Mouse (Mus musculus) limb, embryonic 13.5 days (tissue): ENCODE results near the gene Cacna1c. TPM values are rescaled to one million over a fixed set of nuclear protein-coding genes. Genes with fewer than 3 reads are reported as not detected.

ENCODE experiments used
- ATAC-seq: fragments of 200-750 bp; cut with Nextera tagmentation; 2 replicates; pipeline ENCODE4 v1.8.0; 2017; ENCODE audit warnings: low read depth, moderate number of reproducible peaks, moderate TSS enrichment; ENCODE audit not compliant: low FRiP score
- H3K27ac ChIP-seq: fragments of 300-500 bp; sonication (generic); 2 replicates; pipeline ENCODE4 v1.5.1; 2015; ENCODE audit warnings: inconsistent platforms, mild to moderate bottlenecking, moderate library complexity
- H3K27me3 ChIP-seq: fragments of 300-500 bp; sonication (generic); 2 replicates; pipeline ENCODE4 v1.6.1; 2015; ENCODE audit warnings: mild to moderate bottlenecking, inconsistent platforms
- H3K36me3 ChIP-seq: fragments of 300-500 bp; sonication (generic); 2 replicates; pipeline ENCODE4 v1.6.1; 2015; ENCODE audit warnings: inconsistent platforms, mild to moderate bottlenecking, moderate library complexity
- H3K4me1 ChIP-seq: fragments of 300-500 bp; sonication (generic); 2 replicates; pipeline ENCODE4 v1.6.1; 2015; ENCODE audit warnings: inconsistent platforms
- H3K4me2 ChIP-seq: fragments of 300-500 bp; sonication (generic); replicated peaks from 2 replicates; pipeline ENCODE4 v1.6.1; 2015; ENCODE audit warnings: inconsistent platforms, mild to moderate bottlenecking, moderate library complexity
- H3K4me3 ChIP-seq: fragments of 300-500 bp; sonication (generic); 2 replicates; pipeline ENCODE4 v1.5.1; 2015; ENCODE audit warnings: moderate library complexity, mild to moderate bottlenecking, inconsistent platforms
- H3K9ac ChIP-seq: fragments of 300-500 bp; sonication (generic); 2 replicates; pipeline ENCODE4 v1.6.1; 2015; ENCODE audit warnings: mild to moderate bottlenecking, inconsistent platforms
- H3K9me3 ChIP-seq: fragments of 300-500 bp; sonication (generic); 2 replicates; pipeline ENCODE4 v1.6.1; 2016; ENCODE audit warnings: inconsistent platforms
- WGBS: fragments of 180-500 bp; shearing (Covaris S2); methylation state at CpG from one replicate; pipeline ENCODE4 v1.1.7; 2015; 5-methylcytosine and 5-hydroxymethylcytosine counted together
- polyA plus RNA-seq: library from polyadenylated mRNA; unstranded; fragments of >200 nt; fragmentation: Nextera tagmentation; extraction: Ambion mirVana; gene quantifications from 2 replicates; pipeline ENCODE4 v1.2.1, GENCODE M21; 2015

The Cacna1c gene
- polyA plus RNA-seq, 1 experiment from 2014 or later: 9.9 TPM

DNA sequence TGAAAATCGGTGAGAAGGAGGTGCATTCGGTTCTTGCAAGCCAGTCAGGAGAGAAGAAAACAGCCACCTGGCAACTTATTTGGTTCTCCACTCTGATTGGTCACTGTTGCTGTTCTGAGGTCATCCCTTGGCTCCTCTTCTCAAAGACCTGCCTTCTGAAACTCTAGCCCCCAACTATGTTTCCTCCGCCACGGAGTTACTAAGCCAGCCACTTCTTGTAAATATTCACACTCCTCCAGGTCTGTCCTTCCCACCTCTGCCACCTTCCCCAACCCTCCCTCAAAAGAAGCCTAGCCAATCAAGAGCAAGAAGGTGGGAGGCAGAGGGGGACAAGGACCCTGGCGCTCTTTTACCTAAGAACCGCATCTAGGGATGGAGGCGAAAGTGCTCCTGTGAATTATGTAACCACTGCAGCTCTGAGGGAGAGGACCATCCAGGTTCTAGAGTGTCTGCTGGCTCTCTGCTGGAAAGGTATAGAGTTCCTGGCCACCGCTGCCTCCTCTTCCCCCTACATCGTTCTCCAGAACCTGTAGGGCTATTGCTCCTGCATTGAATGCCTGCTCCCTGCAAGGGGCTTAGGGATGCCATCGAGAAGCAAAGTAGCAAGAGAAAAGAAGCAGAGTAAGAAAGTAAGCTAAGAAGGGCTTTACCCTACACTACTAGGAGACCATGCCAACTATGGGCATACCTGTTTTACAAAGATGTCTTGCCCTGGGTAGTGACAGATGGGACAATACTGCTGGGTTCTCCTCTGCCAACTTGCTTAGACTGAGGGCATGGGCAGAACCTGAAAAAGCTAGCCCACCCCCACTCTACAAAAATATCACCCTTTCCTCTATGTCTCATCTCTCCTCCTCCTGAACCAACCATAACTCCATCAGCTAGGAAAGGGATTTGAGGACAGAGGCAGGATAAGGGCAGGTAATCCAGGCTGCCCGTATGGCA is 90.3 kb downstream of the Cacna1c start:
- Histone ChIP-seq H3K9ac (peak overlapping the region; percentile 84), H3K9me3 (no peaks in the 10 kb centered on the region), H3K4me3 (peak overlapping the region; percentile 72), H3K36me3 (no peaks in the 10 kb centered on the region), H3K4me2 (peak overlapping the region; percentile 91), H3K27me3 (peaks cover 14% of the 10 kb centered on the region), H3K27ac (no peak overlapping the region), H3K4me1 (peaks cover 55% of the 10 kb centered on the region)
- 13% methylated on average over 11 of the region's 11 CpGs for WGBS
- ATAC-seq: no peak

DNA sequence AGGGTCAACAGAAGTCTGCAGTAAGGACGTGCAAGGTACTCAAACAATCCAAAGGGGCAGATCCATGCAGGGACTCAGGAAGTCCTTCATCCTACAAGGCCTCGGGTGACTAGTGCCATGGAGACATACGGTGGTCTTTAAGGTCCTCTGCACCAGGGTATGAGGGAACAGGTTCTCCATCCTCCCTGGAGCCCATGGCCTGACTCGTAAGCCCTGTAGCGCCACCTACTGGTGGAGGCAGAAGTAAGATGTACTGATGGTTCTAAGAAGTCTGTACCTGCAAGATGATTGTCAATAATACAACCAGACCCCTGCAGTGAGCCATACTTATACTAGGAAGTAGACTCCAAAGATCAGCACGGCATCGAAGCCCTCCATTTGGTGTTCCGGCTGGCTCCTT is 92.0 kb downstream of the Cacna1c start:
- no peak overlapping the region for H3K4me2 ChIP-seq
- H3K4me1 ChIP-seq: peaks cover 54% of the 10 kb centered on the region
- 35% methylated on average over 8 of the region's 8 CpGs for WGBS
- no peak for ATAC-seq
- H3K36me3 ChIP-seq: no peaks in the 10 kb centered on the region
- H3K27me3 ChIP-seq: peaks cover 14% of the 10 kb centered on the region
- H3K9ac ChIP-seq: no peak overlapping the region
- no peak overlapping the region; the same call in 1 of the 2 replicates for H3K27ac ChIP-seq
- H3K4me3 ChIP-seq: no peak overlapping the region
- no peaks in the 10 kb centered on the region for H3K9me3 ChIP-seq

DNA sequence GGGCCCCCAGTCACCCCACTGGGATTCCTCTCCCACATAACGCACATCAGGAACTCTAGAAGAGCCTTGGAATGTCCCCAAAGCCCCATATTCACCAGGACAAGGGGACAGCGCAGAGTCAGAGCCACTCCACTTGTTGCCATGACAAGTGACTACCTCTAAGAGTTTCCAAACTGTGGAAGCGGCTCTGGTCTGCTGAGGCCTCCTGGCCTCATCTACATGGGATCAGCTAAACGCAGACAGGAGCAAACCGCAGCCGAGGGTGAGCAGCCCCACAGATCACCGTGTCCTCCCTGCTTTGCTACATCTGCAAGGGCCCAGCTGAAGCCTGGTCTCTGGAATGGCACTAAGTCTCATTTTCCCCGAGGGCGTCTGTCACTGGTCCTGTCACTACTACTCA is 93.3 kb downstream of the Cacna1c start:
- ATAC-seq: no peak
- WGBS: 74% methylated on average over 9 of the region's 9 CpGs
- H3K9ac ChIP-seq: no peak overlapping the region
- peaks cover 14% of the 10 kb centered on the region for H3K27me3 ChIP-seq
- H3K27ac ChIP-seq: no peak overlapping the region
- no peaks in the 10 kb centered on the region for H3K9me3 ChIP-seq
- H3K4me3 ChIP-seq: no peak overlapping the region
- peaks cover 59% of the 10 kb centered on the region for H3K4me1 ChIP-seq
- no peaks in the 10 kb centered on the region for H3K36me3 ChIP-seq
- no peak overlapping the region for H3K4me2 ChIP-seq

DNA sequence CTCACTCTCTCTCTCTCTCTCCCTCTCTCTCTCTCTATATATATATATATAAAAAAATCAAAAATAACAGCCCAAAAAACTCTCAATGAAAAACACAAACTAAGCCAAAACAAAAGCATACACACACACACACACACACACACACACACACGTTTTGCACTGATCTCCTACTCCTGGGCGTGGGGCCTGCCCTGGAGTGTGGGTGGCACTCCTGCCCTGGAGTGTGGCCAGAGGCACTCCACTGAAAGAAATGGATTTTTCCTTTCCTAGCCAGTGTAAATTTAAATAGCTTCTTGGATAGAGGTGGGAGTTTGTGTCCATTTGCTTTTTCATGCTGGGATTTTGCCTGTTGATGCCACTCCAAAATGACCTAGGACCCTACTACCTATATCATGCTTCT is 96.9 kb downstream of the Cacna1c start:
- Histone ChIP-seq H3K9me3 (no peaks in the 10 kb centered on the region), H3K27ac (no peak overlapping the region), H3K36me3 (no peaks in the 10 kb centered on the region), H3K4me3 (no peak overlapping the region), H3K4me2 (no peak overlapping the region), H3K4me1 (peaks cover 44% of the 10 kb centered on the region), H3K27me3 (no peaks in the 10 kb centered on the region), H3K9ac (no peak overlapping the region)
- WGBS: 93% methylated on average over 2 of the region's 2 CpGs
- ATAC-seq: no peak

DNA sequence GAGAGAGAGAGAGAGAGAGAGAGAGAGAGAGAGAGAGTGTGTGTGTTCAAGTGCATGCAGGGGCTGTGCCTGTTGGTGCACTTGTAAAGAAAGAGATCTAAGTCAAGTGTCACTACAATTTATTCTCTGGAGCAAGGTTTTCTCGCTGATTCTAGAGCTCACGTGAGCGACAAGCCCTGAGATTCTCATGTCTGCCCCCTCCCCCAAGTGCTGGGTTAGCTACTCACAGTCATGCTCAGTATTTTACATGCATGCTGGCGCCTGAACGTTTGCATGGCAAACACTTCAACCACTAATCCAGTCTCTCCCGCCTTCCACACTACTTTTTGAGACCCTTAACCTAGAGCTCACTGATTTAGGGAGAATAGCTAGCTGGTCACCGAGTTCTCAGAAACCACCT is 99.7 kb downstream of the Cacna1c start:
- no peaks in the 10 kb centered on the region for H3K27me3 ChIP-seq
- no peak overlapping the region for H3K27ac ChIP-seq
- H3K4me3 ChIP-seq: no peak overlapping the region
- no peak for ATAC-seq
- no peak overlapping the region for H3K4me2 ChIP-seq
- H3K9ac ChIP-seq: no peak overlapping the region
- H3K9me3 ChIP-seq: no peaks in the 10 kb centered on the region
- peaks cover 24% of the 10 kb centered on the region for H3K4me1 ChIP-seq
- no peaks in the 10 kb centered on the region for H3K36me3 ChIP-seq
- WGBS: 78% methylated on average over 7 of the region's 7 CpGs

DNA sequence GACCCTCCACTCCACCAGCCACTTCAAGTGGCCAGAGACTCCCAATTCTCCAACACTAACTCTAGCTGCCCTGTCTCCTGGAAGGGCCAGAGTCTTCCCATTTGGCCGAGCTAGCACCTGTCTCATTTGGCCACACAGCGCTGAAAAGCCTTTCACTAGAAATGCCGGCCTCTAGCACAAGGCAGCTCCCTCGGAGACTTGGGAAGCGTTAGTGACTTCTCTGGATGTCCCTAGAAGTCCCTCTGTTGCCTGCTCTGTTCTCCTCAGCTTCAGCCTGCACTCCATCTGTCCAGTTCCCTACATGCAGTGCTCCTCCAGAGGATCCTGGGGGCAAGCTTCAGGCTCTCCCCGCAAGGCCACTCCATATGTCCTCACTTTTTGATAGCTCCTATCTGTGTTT is 101.1 kb downstream of the Cacna1c start:
- Histone ChIP-seq H3K4me3 (no peak overlapping the region), H3K9me3 (no peaks in the 10 kb centered on the region), H3K9ac (no peak overlapping the region), H3K4me1 (peaks cover 30% of the 10 kb centered on the region), H3K27me3 (no peaks in the 10 kb centered on the region), H3K4me2 (no peak overlapping the region), H3K36me3 (no peaks in the 10 kb centered on the region), H3K27ac (no peak overlapping the region)
- 72% methylated on average over 6 of the region's 6 CpGs for WGBS
- ATAC-seq: no peak

DNA sequence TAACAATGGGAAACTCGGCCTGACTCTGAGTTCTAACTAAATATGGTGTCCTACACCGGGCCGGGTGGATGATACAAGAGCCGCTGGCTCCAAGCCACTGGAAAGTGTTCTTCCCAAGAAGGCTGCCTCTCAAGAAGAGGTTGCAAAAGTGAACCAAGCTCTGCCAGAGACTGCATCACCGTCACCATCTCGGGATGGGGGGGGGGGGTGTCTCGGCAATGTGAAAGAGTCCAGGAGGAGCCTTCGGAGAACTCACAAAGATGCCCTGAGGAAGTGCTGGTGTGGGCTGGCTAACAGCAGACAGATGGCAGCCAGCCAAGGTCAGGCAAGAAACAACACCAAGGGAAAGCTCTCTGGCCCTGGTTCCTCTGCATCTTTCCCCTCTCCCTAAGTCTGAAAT is 107.0 kb downstream of the Cacna1c start:
- WGBS: 69% methylated on average over 8 of the region's 8 CpGs
- Histone ChIP-seq H3K4me1 (peaks cover 42% of the 10 kb centered on the region), H3K36me3 (no peaks in the 10 kb centered on the region), H3K27ac (0 out of 2 replicates have a peak overlapping the region, but pooled peaks have one; percentile 6), H3K9ac (no peak overlapping the region), H3K9me3 (no peaks in the 10 kb centered on the region), H3K4me3 (no peak overlapping the region), H3K27me3 (no peaks in the 10 kb centered on the region), H3K4me2 (no peak overlapping the region)
- ATAC-seq: no peak

DNA sequence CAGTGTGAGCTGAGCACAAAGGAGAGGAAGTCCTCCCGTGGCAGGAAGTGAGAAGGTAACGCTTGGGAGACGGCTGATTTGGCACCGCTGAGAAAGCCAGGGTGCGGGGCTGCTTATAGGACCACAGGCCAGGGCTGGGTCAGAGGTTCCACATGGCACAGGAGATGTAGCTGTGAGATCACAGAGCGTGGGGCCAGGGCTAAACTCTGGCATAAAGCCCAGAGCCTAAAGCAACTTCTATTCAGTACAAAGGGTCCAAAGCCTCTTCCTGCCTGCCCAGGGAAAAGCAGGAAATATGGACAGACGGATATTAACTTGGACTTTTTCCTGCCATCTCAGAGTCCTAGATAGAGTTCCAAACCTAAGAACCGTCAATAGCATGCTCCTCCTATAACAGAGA is 107.8 kb downstream of the Cacna1c start:
- Histone ChIP-seq H3K27me3 (no peaks in the 10 kb centered on the region), H3K4me3 (no peak overlapping the region), H3K9me3 (no peaks in the 10 kb centered on the region), H3K4me1 (peaks cover 48% of the 10 kb centered on the region), H3K27ac (no peak overlapping the region), H3K4me2 (no peak overlapping the region), H3K9ac (no peak overlapping the region), H3K36me3 (no peaks in the 10 kb centered on the region)
- WGBS: 76% methylated on average over 8 of the region's 8 CpGs
- ATAC-seq: no peak

DNA sequence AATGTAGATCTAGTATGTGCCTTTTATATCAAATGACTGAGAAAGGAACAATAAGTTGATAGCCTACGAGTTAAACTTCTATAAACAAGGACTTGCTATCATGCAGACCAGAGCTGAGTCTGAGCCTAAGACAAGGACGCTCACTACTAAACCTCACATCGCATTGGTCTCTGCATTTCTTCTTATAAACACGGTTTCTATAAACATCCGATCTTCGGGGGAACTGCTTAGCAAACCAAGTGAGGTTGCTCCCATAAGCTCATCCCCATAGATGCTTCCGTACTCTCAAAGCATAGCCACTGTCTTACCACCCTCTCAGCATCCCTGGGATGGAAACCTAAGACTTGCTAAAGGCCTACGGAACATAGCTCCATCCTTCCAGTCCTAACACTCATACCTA is 108.3 kb downstream of the Cacna1c start:
- Histone ChIP-seq H3K27ac (no peak overlapping the region), H3K4me1 (peaks cover 48% of the 10 kb centered on the region), H3K4me2 (no peak overlapping the region), H3K27me3 (no peaks in the 10 kb centered on the region), H3K36me3 (no peaks in the 10 kb centered on the region), H3K4me3 (no peak overlapping the region), H3K9me3 (no peaks in the 10 kb centered on the region), H3K9ac (no peak overlapping the region)
- ATAC-seq: no peak
- 88% methylated on average over 8 of the region's 8 CpGs for WGBS

DNA sequence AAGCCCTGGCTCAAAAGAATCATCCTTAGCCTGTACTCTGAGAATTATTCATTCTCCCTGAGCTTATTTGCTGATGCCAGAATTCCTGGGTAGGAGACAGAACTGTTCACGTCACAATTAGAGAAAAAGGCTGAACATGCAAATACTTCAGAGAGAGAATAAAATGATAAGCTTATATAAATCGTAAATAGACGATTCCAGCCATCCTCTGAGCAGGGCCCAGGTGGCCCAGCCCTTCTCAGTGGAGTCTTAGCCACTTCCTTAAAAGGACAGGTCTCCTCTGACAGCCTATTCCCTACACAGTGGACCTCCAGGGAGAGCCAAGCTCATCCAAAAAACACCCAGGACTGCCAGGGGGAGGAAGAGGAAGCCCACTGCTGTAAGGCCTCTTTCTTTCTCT is 110.4 kb downstream of the Cacna1c start:
- Histone ChIP-seq H3K9me3 (no peaks in the 10 kb centered on the region), H3K4me3 (no peak overlapping the region), H3K27me3 (no peaks in the 10 kb centered on the region), H3K36me3 (no peaks in the 10 kb centered on the region), H3K9ac (no peak overlapping the region), H3K27ac (no peak overlapping the region), H3K4me2 (no peak overlapping the region), H3K4me1 (peaks cover 44% of the 10 kb centered on the region)
- 64% methylated on average over 3 of the region's 3 CpGs for WGBS
- ATAC-seq: no peak

DNA sequence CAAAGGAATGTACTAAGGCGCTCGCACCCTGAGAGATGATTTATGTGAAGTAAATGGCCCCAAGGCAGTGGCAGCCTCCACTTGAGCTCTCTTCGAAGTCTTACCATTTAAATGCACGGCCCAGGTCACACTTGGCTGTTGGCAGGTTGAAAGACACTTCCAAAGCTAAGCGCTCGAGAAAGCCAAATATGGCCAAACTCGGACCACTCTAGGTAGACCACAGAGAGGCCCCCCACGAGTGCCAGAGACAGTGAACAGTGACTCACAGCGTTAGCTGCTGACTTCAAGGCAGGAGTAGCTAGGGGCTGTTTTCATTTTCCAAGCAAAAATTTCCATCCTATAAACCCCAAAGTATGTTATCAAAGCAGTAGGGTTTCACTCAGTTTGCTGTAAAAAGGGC is 111.7 kb downstream of the Cacna1c start:
- 38% methylated on average over 9 of the region's 9 CpGs for WGBS
- peak; percentile 58; the same call in 1 of the 2 replicates for ATAC-seq
- Histone ChIP-seq H3K36me3 (no peaks in the 10 kb centered on the region), H3K4me3 (no peak overlapping the region), H3K9me3 (no peaks in the 10 kb centered on the region), H3K27ac (peak overlapping the region; percentile 10; the same call in 1 of the 2 replicates), H3K9ac (no peak overlapping the region), H3K4me1 (peaks cover 36% of the 10 kb centered on the region), H3K4me2 (peak overlapping the region; percentile 16; the same call in 1 of the 2 replicates), H3K27me3 (no peaks in the 10 kb centered on the region)

DNA sequence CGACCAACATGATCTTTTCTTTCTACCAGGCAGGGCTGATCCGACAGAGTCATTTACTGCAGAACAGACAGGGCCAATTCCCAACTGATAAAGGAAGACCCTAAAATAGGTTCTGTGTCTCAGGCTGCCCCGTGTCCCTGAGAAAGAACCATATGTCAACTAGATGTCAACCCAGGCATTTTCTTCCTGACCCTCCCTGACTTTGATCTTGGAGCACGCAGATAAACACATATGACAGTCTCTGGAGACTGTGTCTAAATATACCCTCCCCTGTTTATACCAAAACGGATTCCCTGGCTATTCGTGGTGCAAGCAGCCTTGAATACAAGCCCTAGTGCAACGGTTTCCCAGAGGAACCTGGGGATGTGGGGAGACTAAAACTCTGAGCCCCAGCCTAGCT is 112.7 kb downstream of the Cacna1c start:
- Histone ChIP-seq H3K4me3 (no peak overlapping the region), H3K27me3 (no peaks in the 10 kb centered on the region), H3K4me1 (peaks cover 26% of the 10 kb centered on the region), H3K9me3 (no peaks in the 10 kb centered on the region), H3K36me3 (no peaks in the 10 kb centered on the region), H3K4me2 (no peak overlapping the region), H3K27ac (no peak overlapping the region), H3K9ac (no peak overlapping the region)
- ATAC-seq: no peak
- 68% methylated on average over 7 of the region's 7 CpGs for WGBS

DNA sequence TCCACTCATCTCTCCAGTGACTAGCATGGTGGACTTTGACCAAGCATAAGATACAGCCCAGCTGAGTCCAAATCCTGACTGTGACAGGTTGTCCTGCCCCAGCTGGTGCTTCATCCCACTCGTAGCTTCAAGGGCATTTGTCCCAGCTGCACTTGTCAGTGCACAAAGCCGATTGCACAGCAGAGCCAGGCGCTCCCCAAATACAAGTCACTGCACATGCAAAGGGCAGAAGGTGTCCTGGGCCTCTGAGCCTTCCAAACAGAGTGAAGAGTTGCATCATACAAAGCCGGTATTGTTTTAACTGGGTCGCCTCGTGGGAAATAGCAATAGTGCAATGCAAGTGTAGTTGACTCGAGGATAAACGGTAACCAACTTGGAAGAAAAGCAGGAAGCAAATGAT is 113.6 kb downstream of the Cacna1c start:
- Histone ChIP-seq H3K4me2 (no peak overlapping the region), H3K9me3 (no peaks in the 10 kb centered on the region), H3K27ac (no peak overlapping the region), H3K27me3 (no peaks in the 10 kb centered on the region), H3K9ac (no peak overlapping the region), H3K36me3 (no peaks in the 10 kb centered on the region), H3K4me3 (no peak overlapping the region), H3K4me1 (peaks cover 20% of the 10 kb centered on the region)
- no peak for ATAC-seq
- 83% methylated on average over 8 of the region's 8 CpGs for WGBS
